In genomic region chr10:69213451-69213877, GRCm38 (mm10) we compare ENCODE assay signal across 8 mouse cellular contexts. TPM values are rescaled to one million over a fixed set of nuclear protein-coding genes. Genes with fewer than 3 reads are reported as not detected.
DNase-seq lines count a peak whose midpoint lies in the region; ATAC-seq lines count a peak whose summit lies in the region.

No protein-coding gene starts in this region.

- DNase-seq in heart, adult 11 months, result no peak
- DNase-seq in NIH3T3 (ENCODE audit: low read depth), result peak; percentile 56
- DNase-seq in forebrain, embryonic 10.5 days (ENCODE audit: extremely low spot score, low spot score), result no peak
- peak; percentile 35 for DNase-seq in lung, postnatal 36 days

- H3K9me3 ChIP-seq in heart, embryonic 12.5 days (replicated peaks), result no peaks in the 10 kb centered on the region
- H3K9me3 ChIP-seq in forebrain, embryonic 10.5 days, result peaks cover 4% of the 10 kb centered on the region; the same call in 1 of the 2 replicates
- no peaks in the 10 kb centered on the region; the same call in 1 of the 2 replicates for H3K9me3 ChIP-seq in kidney, embryonic 15.5 days (replicated peaks)
- H3K9me3 ChIP-seq in stomach, embryonic 14.5 days (ENCODE audit: control insufficient read depth, low read depth, low read length), result peaks cover 5% of the 10 kb centered on the region; the same call in 1 of the 2 replicates

- 1% methylated on average over 21 of the region's 21 CpGs for WGBS in heart, embryonic 12.5 days
- 0% methylated on average over 21 of the region's 21 CpGs for WGBS in forebrain, embryonic 10.5 days
- whole genome bisulfite sequencing in kidney, embryonic 15.5 days, result under 1% methylated on average over 21 of the region's 21 CpGs
- WGBS in stomach, embryonic 14.5 days, result under 1% methylated on average over 21 of the region's 21 CpGs

- peaks cover 24% of the 10 kb centered on the region for H3K36me3 ChIP-seq in heart, embryonic 12.5 days
- H3K36me3 ChIP-seq in forebrain, embryonic 10.5 days (replicated peaks), result peaks cover 32% of the 10 kb centered on the region
- peaks cover 30% of the 10 kb centered on the region for H3K36me3 ChIP-seq in kidney, embryonic 15.5 days
- H3K36me3 ChIP-seq in stomach, embryonic 14.5 days (ENCODE audit: control insufficient read depth, insufficient read depth, low read length), result peaks cover 23% of the 10 kb centered on the region

- H3K27ac ChIP-seq in heart, embryonic 12.5 days (ENCODE audit: poor library complexity, severe bottlenecking), result peak overlapping the region; percentile 98
- peak overlapping the region; percentile 97 for H3K27ac ChIP-seq in forebrain, embryonic 10.5 days
- peak overlapping the region; percentile 99 for H3K27ac ChIP-seq in kidney, embryonic 15.5 days
- peak overlapping the region; percentile 100 for H3K27ac ChIP-seq in stomach, embryonic 14.5 days (ENCODE audit: low read length)

- H3K9ac ChIP-seq in heart, embryonic 12.5 days, result peak overlapping the region; percentile 97
- H3K9ac ChIP-seq in kidney, embryonic 15.5 days, result peak overlapping the region; percentile 92
- H3K9ac ChIP-seq in stomach, embryonic 14.5 days (replicated peaks; ENCODE audit: low read depth, low read length), result peak overlapping the region; percentile 93

- H3K27me3 ChIP-seq in heart, embryonic 12.5 days (replicated peaks), result no peaks in the 10 kb centered on the region
- H3K27me3 ChIP-seq in forebrain, embryonic 10.5 days (ENCODE audit: poor library complexity, severe bottlenecking), result no peaks in the 10 kb centered on the region
- H3K27me3 ChIP-seq in kidney, embryonic 15.5 days, result no peaks in the 10 kb centered on the region
- no peaks in the 10 kb centered on the region for H3K27me3 ChIP-seq in stomach, embryonic 14.5 days (ENCODE audit: control insufficient read depth, insufficient read depth, low read length)

- H3K4me3 ChIP-seq in heart, embryonic 12.5 days, result peak overlapping the region; percentile 79
- H3K4me3 ChIP-seq in forebrain, embryonic 10.5 days, result peak overlapping the region; percentile 88
- peak overlapping the region; percentile 90 for H3K4me3 ChIP-seq in kidney, embryonic 15.5 days (replicated peaks)
- peak overlapping the region; percentile 76 for H3K4me3 ChIP-seq in stomach, embryonic 14.5 days (ENCODE audit: low read depth, low read length)

- peak overlapping the region; percentile 87 for H3K4me2 ChIP-seq in heart, embryonic 12.5 days
- peak overlapping the region; percentile 93 for H3K4me2 ChIP-seq in kidney, embryonic 15.5 days
- peak overlapping the region; percentile 70 for H3K4me2 ChIP-seq in stomach, embryonic 14.5 days (replicated peaks; ENCODE audit: low read depth, low read length)

- peak; percentile 52 for ATAC-seq in heart, embryonic 12.5 days (ENCODE audit: insufficient number of reproducible peaks, low FRiP score)
- ATAC-seq in kidney, embryonic 15.5 days (replicated peaks; ENCODE audit: low FRiP score), result peak; percentile 54
- peak; percentile 56 for ATAC-seq in stomach, embryonic 14.5 days (ENCODE audit: insufficient number of reproducible peaks, insufficient read depth, low FRiP score, low read depth)
- no peak for ATAC-seq in activated CD4-positive, CD25-positive, alpha-beta regulatory T cell, adult 4 months

- peaks cover 26% of the 10 kb centered on the region for H3K4me1 ChIP-seq in heart, embryonic 12.5 days (replicated peaks)
- peaks cover 28% of the 10 kb centered on the region for H3K4me1 ChIP-seq in forebrain, embryonic 10.5 days
- H3K4me1 ChIP-seq in kidney, embryonic 15.5 days, result peaks cover 24% of the 10 kb centered on the region
- H3K4me1 ChIP-seq in stomach, embryonic 14.5 days (ENCODE audit: control insufficient read depth, insufficient read depth, low read length), result peaks cover 7% of the 10 kb centered on the region; the same call in 1 of the 2 replicates

RNA-seq across cellular contexts. Expression of gene A930033H14Rik, which starts 0.6 kb away (rescaled TPM):
- 1.9 TPM in 2 replicates for polyA plus RNA-seq in heart, embryonic 12.5 days (2016; fragmentation: Nextera tagmentation; extraction: Ambion mirVana)
- 0.98 and 1.2 TPM in 2 replicates for polyA plus RNA-seq in forebrain, embryonic 10.5 days (2016; fragmentation: Nextera tagmentation; extraction: Ambion mirVana)
- 2.0 and 2.2 TPM in 2 replicates for polyA plus RNA-seq in kidney, embryonic 15.5 days (2015; fragmentation: Nextera tagmentation; extraction: Ambion mirVana)
- polyA plus RNA-seq in stomach, embryonic 14.5 days (2014; fragmentation: Nextera tagmentation; extraction: Ambion mirVana), result 3.4 and 3.5 TPM in 2 replicates
- polyA plus RNA-seq in activated CD4-positive, CD25-positive, alpha-beta regulatory T cell, adult 4 months (2017; shearing (Covaris generic)), result not detected

Comparison
In these comparisons a context has a peak if more than half of its experiments do, and no peak if none do; other contexts are left out.
1. DNase-seq: peak in NIH3T3 (single experiment) and lung, postnatal 36 days (single experiment); none in heart, adult 11 months (single experiment) and forebrain, embryonic 10.5 days (single experiment).
2. Peak in every context shown above with its lines, with median percentiles within 50 percentile points of each other: H3K27ac ChIP-seq, H3K4me2 ChIP-seq, H3K4me3 ChIP-seq and H3K9ac ChIP-seq.